Mouse (Mus musculus) G1E (cell line): ENCODE data around the gene Fra10ac1.

Experiments used
- CTCF ChIP-seq: IDR thresholded peaks from 2 replicates; pipeline ENCODE4 v1.5.1; 2012; ENCODE audit warnings: low read depth, low read length, inconsistent platforms, mixed read lengths
- GATA1 ChIP-seq: IDR thresholded peaks from 2 replicates; pipeline ENCODE4 v1.6.1; 2012; ENCODE audit warnings: borderline replicate concordance, low read length, inconsistent platforms, mixed read lengths
- GATA2 ChIP-seq: IDR thresholded peaks from 2 replicates; pipeline ENCODE4 v1.6.1; 2012; ENCODE audit warnings: low read depth, low read length, inconsistent platforms, borderline replicate concordance
- POLR2AphosphoS5 ChIP-seq: IDR thresholded peaks from 2 replicates; pipeline ENCODE4 v1.6.1; 2012; ENCODE audit warnings: low read depth, low read length, inconsistent platforms; ENCODE audit not compliant: insufficient replicate concordance
- TAL1 ChIP-seq: conservative IDR thresholded peaks from 2 replicates; pipeline ENCODE4 v1.6.1; 2012; ENCODE audit warnings: low read depth, low read length, inconsistent platforms, mixed read lengths

DNA sequence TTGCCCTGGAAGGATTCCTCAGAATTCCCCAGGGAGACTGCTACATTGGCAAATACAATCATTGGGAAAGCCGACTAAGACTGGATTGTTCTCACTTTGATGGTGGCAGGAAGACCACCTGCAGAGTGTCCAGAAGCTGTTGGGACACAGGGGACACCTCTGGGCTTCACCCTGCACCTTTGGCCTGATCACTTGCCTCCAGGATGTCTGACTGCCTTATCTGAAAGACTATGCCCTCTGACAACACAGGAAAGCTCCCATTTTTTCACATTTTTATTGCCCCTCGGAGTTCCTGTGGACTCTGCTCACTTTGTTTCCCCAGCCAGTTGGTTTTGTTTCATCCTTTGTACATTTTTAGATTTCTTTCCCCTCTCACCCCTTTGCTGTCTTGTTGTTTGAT, 59.3 kb downstream of the Fra10ac1 start:
- TF ChIP-seq CTCF: no peak
- TF ChIP-seq TAL1: no peak
- no peak for TF ChIP-seq GATA1
- TF ChIP-seq POLR2AphosphoS5: no peak
- TF ChIP-seq GATA2: no peak
